Mouse (Mus musculus): Measurements from ENCODE around the gene Mast4.

- no peak for TF ChIP-seq CTCF (IDR thresholded peaks at IDR 0.05; ENCODE audit: low read depth)
- TF ChIP-seq EP300 (IDR thresholded peaks at IDR 0.05; ENCODE audit: low read depth), result no peak
These were observed 34.9 kb upstream of the Mast4 start for GRCm38 (mm10) chr13:103369194-103369593.

All from liver, embryonic 14.5 days (tissue).